Mouse (Mus musculus): ENCODE data around the gene Dock4. TPM values are rescaled to one million over a fixed set of nuclear protein-coding genes. Genes with fewer than 3 reads are reported as not detected.

The Dock4 gene
- polyA plus RNA-seq, 1 experiment from 2014 or later, result 6.4 TPM

GRCm38 (mm10) chr12:40792184-40792650 lies 346.5 kb downstream of the Dock4 start:
- H3K9ac ChIP-seq (ENCODE audit: low read length), result no peak overlapping the region
- H3K4me3 ChIP-seq (ENCODE audit: low read length), result no peak overlapping the region
- WGBS, result 65% methylated on average over 10 of the region's 10 CpGs
- H3K4me1 ChIP-seq (ENCODE audit: control insufficient read depth, insufficient read depth, low read length), result 0 out of 2 replicates have a peak, but pooled peaks cover 4% of the 10 kb centered on the region
- no peak overlapping the region for H3K27ac ChIP-seq (ENCODE audit: low read length)
- H3K27me3 ChIP-seq (ENCODE audit: control insufficient read depth, insufficient read depth, low read length), result 0 out of 2 replicates have a peak, but pooled peaks cover 5% of the 10 kb centered on the region
- no peak for ATAC-seq (replicated peaks; ENCODE audit: extremely low read depth, insufficient read depth, low FRiP score)
- H3K4me2 ChIP-seq (ENCODE audit: low read depth, low read length), result no peak overlapping the region
- H3K9me3 ChIP-seq (replicated peaks; ENCODE audit: control insufficient read depth, low read length), result no peaks in the 10 kb centered on the region
- H3K36me3 ChIP-seq (ENCODE audit: control insufficient read depth, insufficient read depth), result no peaks in the 10 kb centered on the region

- Histone ChIP-seq H3K4me2 (ENCODE audit: low read depth, low read length) (peak overlapping the region; percentile 41), H3K27ac (ENCODE audit: low read length) (no peak overlapping the region), H3K4me1 (ENCODE audit: control insufficient read depth, insufficient read depth, low read length) (0 out of 2 replicates have a peak, but pooled peaks cover 4% of the 10 kb centered on the region), H3K27me3 (ENCODE audit: control insufficient read depth, insufficient read depth, low read length) (0 out of 2 replicates have a peak, but pooled peaks cover 5% of the 10 kb centered on the region), H3K9me3 (replicated peaks; ENCODE audit: control insufficient read depth, low read length) (no peaks in the 10 kb centered on the region), H3K9ac (ENCODE audit: low read length) (no peak overlapping the region), H3K4me3 (ENCODE audit: low read length) (0 out of 2 replicates have a peak overlapping the region, but pooled peaks have one; percentile 8), H3K36me3 (ENCODE audit: control insufficient read depth, insufficient read depth) (no peaks in the 10 kb centered on the region)
- no peak for ATAC-seq (replicated peaks; ENCODE audit: extremely low read depth, insufficient read depth, low FRiP score)
- 51% methylated on average over 11 of the region's 11 CpGs for WGBS
These were observed 348.3 kb downstream of the Dock4 start for GRCm38 (mm10) chr12:40794066-40794465.

- H3K4me3 ChIP-seq (ENCODE audit: low read length), result no peak overlapping the region
- H3K27me3 ChIP-seq (ENCODE audit: control insufficient read depth, insufficient read depth, low read length), result 0 out of 2 replicates have a peak, but pooled peaks cover 5% of the 10 kb centered on the region
- no peaks in the 10 kb centered on the region for H3K36me3 ChIP-seq (ENCODE audit: control insufficient read depth, insufficient read depth)
- no peak for ATAC-seq (replicated peaks; ENCODE audit: extremely low read depth, insufficient read depth, low FRiP score)
- 82% methylated on average over 3 of the region's 3 CpGs for WGBS
- H3K9ac ChIP-seq (ENCODE audit: low read length), result no peak overlapping the region
- H3K4me2 ChIP-seq (ENCODE audit: low read depth, low read length), result no peak overlapping the region
- H3K27ac ChIP-seq (ENCODE audit: low read length), result no peak overlapping the region
- H3K4me1 ChIP-seq (ENCODE audit: control insufficient read depth, insufficient read depth, low read length), result 0 out of 2 replicates have a peak, but pooled peaks cover 3% of the 10 kb centered on the region
- no peaks in the 10 kb centered on the region for H3K9me3 ChIP-seq (replicated peaks; ENCODE audit: control insufficient read depth, low read length)
These were observed 349.0 kb downstream of the Dock4 start for GRCm38 (mm10) chr12:40794756-40795155.

- Histone ChIP-seq H3K27ac (ENCODE audit: low read length) (no peak overlapping the region), H3K9me3 (replicated peaks; ENCODE audit: control insufficient read depth, low read length) (no peaks in the 10 kb centered on the region), H3K36me3 (ENCODE audit: control insufficient read depth, insufficient read depth) (no peaks in the 10 kb centered on the region), H3K9ac (ENCODE audit: low read length) (no peak overlapping the region), H3K4me1 (ENCODE audit: control insufficient read depth, insufficient read depth, low read length) (0 out of 2 replicates have a peak, but pooled peaks cover 2% of the 10 kb centered on the region), H3K4me3 (ENCODE audit: low read length) (no peak overlapping the region), H3K4me2 (ENCODE audit: low read depth, low read length) (no peak overlapping the region), H3K27me3 (ENCODE audit: control insufficient read depth, insufficient read depth, low read length) (0 out of 2 replicates have a peak, but pooled peaks cover 5% of the 10 kb centered on the region)
- no peak for ATAC-seq (replicated peaks; ENCODE audit: extremely low read depth, insufficient read depth, low FRiP score)
- WGBS, result 15% methylated on average over 2 of the region's 2 CpGs
These were observed 350.0 kb downstream of the Dock4 start for GRCm38 (mm10) chr12:40795768-40796167.

GRCm38 (mm10) chr12:40796813-40797491 lies 351.2 kb downstream of the Dock4 start:
- H3K4me2 ChIP-seq (ENCODE audit: low read depth, low read length), result no peak overlapping the region
- H3K27ac ChIP-seq (ENCODE audit: low read length), result peak overlapping the region; percentile 9; the same call in 1 of the 2 replicates
- 0 out of 2 replicates have a peak, but pooled peaks cover 5% of the 10 kb centered on the region for H3K27me3 ChIP-seq (ENCODE audit: control insufficient read depth, insufficient read depth, low read length)
- no peak overlapping the region for H3K9ac ChIP-seq (ENCODE audit: low read length)
- no peaks in the 10 kb centered on the region for H3K9me3 ChIP-seq (replicated peaks; ENCODE audit: control insufficient read depth, low read length)
- no peak overlapping the region for H3K4me3 ChIP-seq (ENCODE audit: low read length)
- H3K4me1 ChIP-seq (ENCODE audit: control insufficient read depth, insufficient read depth, low read length), result 0 out of 2 replicates have a peak, but pooled peaks cover 2% of the 10 kb centered on the region
- H3K36me3 ChIP-seq (ENCODE audit: control insufficient read depth, insufficient read depth), result no peaks in the 10 kb centered on the region
- WGBS, result 35% methylated on average over 14 of the region's 14 CpGs
- ATAC-seq (replicated peaks; ENCODE audit: extremely low read depth, insufficient read depth, low FRiP score), result 0 out of 2 replicates have a peak, but pooled peaks have one; percentile 37

GRCm38 (mm10) chr12:40797561-40798343 lies 352.0 kb downstream of the Dock4 start:
- no peaks in the 10 kb centered on the region for H3K9me3 ChIP-seq (replicated peaks; ENCODE audit: control insufficient read depth, low read length)
- 0 out of 2 replicates have a peak overlapping the region, but pooled peaks have one; percentile 9 for H3K27ac ChIP-seq (ENCODE audit: low read length)
- H3K4me1 ChIP-seq (ENCODE audit: control insufficient read depth, insufficient read depth, low read length), result 0 out of 2 replicates have a peak, but pooled peaks cover 2% of the 10 kb centered on the region
- H3K27me3 ChIP-seq (ENCODE audit: control insufficient read depth, insufficient read depth, low read length), result 0 out of 2 replicates have a peak, but pooled peaks cover 4% of the 10 kb centered on the region
- no peak overlapping the region for H3K4me3 ChIP-seq (ENCODE audit: low read length)
- 68% methylated on average over 9 of the region's 9 CpGs for WGBS
- no peak overlapping the region for H3K9ac ChIP-seq (ENCODE audit: low read length)
- H3K4me2 ChIP-seq (ENCODE audit: low read depth, low read length), result no peak overlapping the region
- H3K36me3 ChIP-seq (ENCODE audit: control insufficient read depth, insufficient read depth), result no peaks in the 10 kb centered on the region
- ATAC-seq (replicated peaks; ENCODE audit: extremely low read depth, insufficient read depth, low FRiP score), result peak; percentile 41

GRCm38 (mm10) chr12:40798344-40799017 lies 352.7 kb downstream of the Dock4 start:
- no peak overlapping the region for H3K9ac ChIP-seq (ENCODE audit: low read length)
- no peak overlapping the region for H3K4me3 ChIP-seq (ENCODE audit: low read length)
- no peak for ATAC-seq (replicated peaks; ENCODE audit: extremely low read depth, insufficient read depth, low FRiP score)
- H3K4me2 ChIP-seq (ENCODE audit: low read depth, low read length), result no peak overlapping the region
- no peak overlapping the region for H3K27ac ChIP-seq (ENCODE audit: low read length)
- H3K9me3 ChIP-seq (replicated peaks; ENCODE audit: control insufficient read depth, low read length), result no peaks in the 10 kb centered on the region
- H3K36me3 ChIP-seq (ENCODE audit: control insufficient read depth, insufficient read depth), result no peaks in the 10 kb centered on the region
- no peaks in the 10 kb centered on the region; the same call in 1 of the 2 replicates for H3K27me3 ChIP-seq (ENCODE audit: control insufficient read depth, insufficient read depth, low read length)
- H3K4me1 ChIP-seq (ENCODE audit: control insufficient read depth, insufficient read depth, low read length), result 0 out of 2 replicates have a peak, but pooled peaks cover 2% of the 10 kb centered on the region
- WGBS, result 76% methylated on average over 5 of the region's 5 CpGs

GRCm38 (mm10) chr12:40801456-40801855 lies 355.7 kb downstream of the Dock4 start:
- Histone ChIP-seq H3K4me3 (ENCODE audit: low read length) (no peak overlapping the region), H3K27me3 (ENCODE audit: control insufficient read depth, insufficient read depth, low read length) (no peaks in the 10 kb centered on the region; the same call in 1 of the 2 replicates), H3K9me3 (replicated peaks; ENCODE audit: control insufficient read depth, low read length) (no peaks in the 10 kb centered on the region), H3K27ac (ENCODE audit: low read length) (no peak overlapping the region), H3K4me2 (ENCODE audit: low read depth, low read length) (no peak overlapping the region), H3K36me3 (ENCODE audit: control insufficient read depth, insufficient read depth) (no peaks in the 10 kb centered on the region), H3K9ac (ENCODE audit: low read length) (no peak overlapping the region), H3K4me1 (ENCODE audit: control insufficient read depth, insufficient read depth, low read length) (0 out of 2 replicates have a peak, but pooled peaks cover 2% of the 10 kb centered on the region)
- 71% methylated on average over 3 of the region's 3 CpGs for WGBS
- no peak for ATAC-seq (replicated peaks; ENCODE audit: extremely low read depth, insufficient read depth, low FRiP score)
